Mouse (Mus musculus): ENCODE results near the gene Il16. TPM values are rescaled to one million over a fixed set of nuclear protein-coding genes. Genes with fewer than 3 reads are reported as not detected.
A peak's percentile ranks its signal among the peaks of the same experiment; 100 is the strongest.

Il16 gene
- polyA plus RNA-seq, 1 experiment: 1.3 TPM

- no peak overlapping the region for H3K27ac ChIP-seq (ENCODE audit: control insufficient read depth, insufficient read depth, low read depth, low read length)
- TF ChIP-seq POLR2A (IDR thresholded peaks at IDR 0.05; ENCODE audit: control insufficient read depth, low read depth, low read length): no peak
- no peaks in the 10 kb centered on the region for H3K4me1 ChIP-seq (ENCODE audit: control insufficient read depth, insufficient read depth, low read length)
- H3K36me3 ChIP-seq (ENCODE audit: control insufficient read depth, insufficient read depth, low read length): no peaks in the 10 kb centered on the region
- no peak overlapping the region for H3K4me3 ChIP-seq (ENCODE audit: control insufficient read depth, low read depth, low read length)
- H3K27me3 ChIP-seq (ENCODE audit: control insufficient read depth, insufficient read depth, low read length): no peaks in the 10 kb centered on the region
Observed at GRCm38 (mm10) chr7:83618709-83619108, 126.8 kb downstream of the Il16 start.

- TF ChIP-seq CTCF (IDR thresholded peaks at IDR 0.05; ENCODE audit: control insufficient read depth, insufficient read depth, insufficient replicate concordance, low read depth, low read length) (no peak), POLR2A (IDR thresholded peaks at IDR 0.05; ENCODE audit: control insufficient read depth, low read depth, low read length) (no peak)
- Histone ChIP-seq H3K36me3 (ENCODE audit: control insufficient read depth, insufficient read depth, low read length) (no peaks in the 10 kb centered on the region), H3K27me3 (ENCODE audit: control insufficient read depth, insufficient read depth, low read length) (no peaks in the 10 kb centered on the region), H3K27ac (ENCODE audit: control insufficient read depth, insufficient read depth, low read depth, low read length) (no peak overlapping the region), H3K4me1 (ENCODE audit: control insufficient read depth, insufficient read depth, low read length) (no peaks in the 10 kb centered on the region), H3K4me3 (ENCODE audit: control insufficient read depth, low read depth, low read length) (no peak overlapping the region)
Observed at GRCm38 (mm10) chr7:83616268-83616667, 129.3 kb downstream of the Il16 start.

GRCm38 (mm10) chr7:83615815-83616214 lies 129.7 kb downstream of the Il16 start:
- Histone ChIP-seq H3K27me3 (ENCODE audit: control insufficient read depth, insufficient read depth, low read length) (no peaks in the 10 kb centered on the region), H3K27ac (ENCODE audit: control insufficient read depth, insufficient read depth, low read depth, low read length) (no peak overlapping the region), H3K4me3 (ENCODE audit: control insufficient read depth, low read depth, low read length) (peak overlapping the region; percentile 43; the same call in 1 of the 2 replicates), H3K4me1 (ENCODE audit: control insufficient read depth, insufficient read depth, low read length) (no peaks in the 10 kb centered on the region), H3K36me3 (ENCODE audit: control insufficient read depth, insufficient read depth, low read length) (no peaks in the 10 kb centered on the region)
- TF ChIP-seq CTCF (IDR thresholded peaks at IDR 0.05; ENCODE audit: control insufficient read depth, insufficient read depth, insufficient replicate concordance, low read depth, low read length): peak; percentile 32; the same call in 1 of the 2 replicates
- TF ChIP-seq POLR2A (IDR thresholded peaks at IDR 0.05; ENCODE audit: control insufficient read depth, low read depth, low read length): no peak

GRCm38 (mm10) chr7:83615272-83615671 lies 130.3 kb downstream of the Il16 start:
- Histone ChIP-seq H3K27ac (ENCODE audit: control insufficient read depth, insufficient read depth, low read depth, low read length) (no peak overlapping the region), H3K4me3 (ENCODE audit: control insufficient read depth, low read depth, low read length) (peak overlapping the region; percentile 43), H3K27me3 (ENCODE audit: control insufficient read depth, insufficient read depth, low read length) (no peaks in the 10 kb centered on the region), H3K4me1 (ENCODE audit: control insufficient read depth, insufficient read depth, low read length) (no peaks in the 10 kb centered on the region), H3K36me3 (ENCODE audit: control insufficient read depth, insufficient read depth, low read length) (no peaks in the 10 kb centered on the region)
- no peak for TF ChIP-seq POLR2A (IDR thresholded peaks at IDR 0.05; ENCODE audit: control insufficient read depth, low read depth, low read length)
- TF ChIP-seq CTCF (IDR thresholded peaks at IDR 0.05; ENCODE audit: control insufficient read depth, insufficient read depth, insufficient replicate concordance, low read depth, low read length): no peak

GRCm38 (mm10) chr7:83611886-83612285 lies 133.6 kb downstream of the Il16 start:
- TF ChIP-seq CTCF (IDR thresholded peaks at IDR 0.05; ENCODE audit: control insufficient read depth, insufficient read depth, insufficient replicate concordance, low read depth, low read length) (no peak), POLR2A (IDR thresholded peaks at IDR 0.05; ENCODE audit: control insufficient read depth, low read depth, low read length) (no peak)
- Histone ChIP-seq H3K27me3 (ENCODE audit: control insufficient read depth, insufficient read depth, low read length) (no peaks in the 10 kb centered on the region), H3K27ac (ENCODE audit: control insufficient read depth, insufficient read depth, low read depth, low read length) (no peak overlapping the region), H3K36me3 (ENCODE audit: control insufficient read depth, insufficient read depth, low read length) (no peaks in the 10 kb centered on the region), H3K4me1 (ENCODE audit: control insufficient read depth, insufficient read depth, low read length) (no peaks in the 10 kb centered on the region), H3K4me3 (ENCODE audit: control insufficient read depth, low read depth, low read length) (no peak overlapping the region)

GRCm38 (mm10) chr7:83609891-83610290 lies 135.6 kb downstream of the Il16 start:
- Histone ChIP-seq H3K36me3 (ENCODE audit: control insufficient read depth, insufficient read depth, low read length) (no peaks in the 10 kb centered on the region), H3K27ac (ENCODE audit: control insufficient read depth, insufficient read depth, low read depth, low read length) (no peak overlapping the region), H3K27me3 (ENCODE audit: control insufficient read depth, insufficient read depth, low read length) (no peaks in the 10 kb centered on the region), H3K4me1 (ENCODE audit: control insufficient read depth, insufficient read depth, low read length) (no peaks in the 10 kb centered on the region), H3K4me3 (ENCODE audit: control insufficient read depth, low read depth, low read length) (no peak overlapping the region)
- TF ChIP-seq POLR2A (IDR thresholded peaks at IDR 0.05; ENCODE audit: control insufficient read depth, low read depth, low read length) (no peak), CTCF (IDR thresholded peaks at IDR 0.05; ENCODE audit: control insufficient read depth, insufficient read depth, insufficient replicate concordance, low read depth, low read length) (no peak)

- Histone ChIP-seq H3K4me1 (ENCODE audit: control insufficient read depth, insufficient read depth, low read length) (peaks cover 9% of the 10 kb centered on the region), H3K27ac (ENCODE audit: control insufficient read depth, insufficient read depth, low read depth, low read length) (no peak overlapping the region), H3K36me3 (ENCODE audit: control insufficient read depth, insufficient read depth, low read length) (no peaks in the 10 kb centered on the region), H3K4me3 (ENCODE audit: control insufficient read depth, low read depth, low read length) (no peak overlapping the region), H3K27me3 (ENCODE audit: control insufficient read depth, insufficient read depth, low read length) (no peaks in the 10 kb centered on the region)
- TF ChIP-seq CTCF (IDR thresholded peaks at IDR 0.05; ENCODE audit: control insufficient read depth, insufficient read depth, insufficient replicate concordance, low read depth, low read length) (no peak), POLR2A (IDR thresholded peaks at IDR 0.05; ENCODE audit: control insufficient read depth, low read depth, low read length) (no peak)
Observed at GRCm38 (mm10) chr7:83606796-83607195, 138.7 kb downstream of the Il16 start.

All from testis, adult 2 months (tissue).